Mouse (Mus musculus) kidney, adult 10 weeks (tissue): Measurements from ENCODE around the gene Olfr1230. TPM values are rescaled to one million over a fixed set of nuclear protein-coding genes. Genes with fewer than 3 reads are reported as not detected.

Experiments
- polyA plus RNA-seq: library from polyadenylated mRNA; stranded (reverse); fragments of 350-450 nt; fragmentation: Illumina TruSeq; extraction: RNeasy Lipid Tissue Mini Kit (QIAGEN cat#74804); gene quantifications from one replicate; pipeline ENCODE4 v1.2.3, GENCODE M21; 2014; ENCODE audit warnings: low read depth, low replicate concordance

Olfr1230 gene
- not detected for polyA plus RNA-seq

GRCm38 (mm10) chr2:89297168-89297567 lies at the start of gene Olfr1230:
Gene Olfr1230 (minus strand): TSS chr2:89297268.

DNA sequence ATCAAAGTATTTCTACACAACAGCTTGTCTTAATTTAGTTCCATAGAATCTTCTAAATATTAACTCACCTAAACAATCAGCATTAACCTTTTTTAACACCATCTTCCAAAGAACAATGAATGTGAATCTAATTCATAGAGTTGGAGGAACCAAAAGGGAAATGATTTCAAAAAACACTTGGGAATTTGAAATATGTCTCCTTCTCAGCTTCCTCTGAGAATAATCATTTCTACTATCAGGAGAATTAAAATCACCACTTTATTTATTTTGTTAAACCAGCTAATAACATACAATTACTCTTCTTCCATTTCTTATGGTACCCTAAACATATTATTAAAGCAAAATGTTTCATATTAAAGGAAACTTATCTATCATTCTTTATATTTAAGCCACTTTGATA lies 45.2 kb upstream of the Olfr1230 start, which contains the start of gene Olfr1233:
Gene Olfr1233 (minus strand): TSS at position 101 of the 400 bp plus-strand sequence.

DNA sequence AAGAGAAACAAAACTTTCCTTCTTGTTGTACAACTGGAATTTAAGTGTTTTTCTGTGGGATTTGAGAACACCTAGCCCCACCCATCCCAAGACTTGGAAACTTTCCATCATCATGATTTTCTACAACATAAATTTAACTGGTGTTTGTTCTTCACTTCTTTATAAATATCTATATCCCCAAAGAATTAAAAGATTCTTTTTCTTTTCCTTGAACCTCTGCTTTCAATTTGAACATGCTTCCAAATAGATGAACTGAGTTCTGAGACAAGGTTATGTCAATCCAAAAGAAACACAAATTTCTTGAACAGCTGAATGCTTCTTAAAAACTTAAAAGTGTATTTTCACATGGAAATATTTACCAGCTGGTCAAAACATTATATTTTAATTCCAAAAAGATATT lies 32.5 kb upstream of the Olfr1230 start, which contains the start of gene Olfr1232:
Gene Olfr1232 (minus strand): TSS at position 101 of the 400 bp plus-strand sequence.

DNA sequence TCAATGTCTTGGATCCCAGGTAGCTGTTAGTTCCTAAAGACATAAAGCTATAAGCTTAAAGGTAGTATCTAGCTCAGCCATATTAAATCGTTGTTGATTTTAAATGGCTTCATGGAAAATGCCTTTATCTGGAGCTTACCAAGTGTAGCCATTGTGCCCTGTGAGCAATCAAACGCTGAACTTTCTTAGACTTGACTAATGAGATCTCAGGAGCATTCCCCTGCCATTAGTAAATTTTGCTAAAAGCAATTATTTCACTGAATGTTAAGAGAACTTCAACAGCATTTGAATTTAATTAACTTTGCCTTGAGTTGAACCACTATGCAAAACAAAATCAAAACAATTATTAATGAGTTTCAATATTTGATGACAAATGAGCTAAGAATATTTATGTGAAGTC lies 9.9 kb upstream of the Olfr1230 start, which contains the start of gene Olfr1231:
Gene Olfr1231 (minus strand): TSS at position 101 of the 400 bp plus-strand sequence.

GRCm38 (mm10) chr2:89287914-89288313 lies 9.2 kb downstream of the Olfr1230 start, which contains the start of gene Olfr1229:
Gene Olfr1229 (minus strand): TSS chr2:89288014.

DNA sequence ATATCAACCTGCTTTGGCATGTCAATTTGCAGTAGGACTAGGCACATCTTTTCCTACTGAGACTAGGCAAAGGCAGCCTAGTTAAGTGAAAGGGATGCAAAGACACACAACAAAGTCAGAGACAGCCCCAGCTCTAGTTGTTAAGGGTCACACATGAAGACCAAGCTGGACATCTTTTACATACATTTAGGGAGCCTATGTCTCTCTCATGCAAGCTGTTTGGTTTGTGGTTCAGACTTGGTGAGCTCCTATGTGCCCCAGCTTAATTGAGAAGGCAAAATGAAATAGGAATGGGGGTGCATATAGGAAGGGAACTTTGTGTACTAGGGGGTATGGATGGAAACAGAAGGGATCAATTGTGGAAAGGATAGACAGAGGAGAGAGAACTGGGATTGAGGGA lies 43.1 kb downstream of the Olfr1230 start, which contains the start of gene Olfr1228:
Gene Olfr1228 (minus strand): TSS at position 101 of the 400 bp plus-strand sequence.

Other genes with a start within 250 kb of the Olfr1230 start
- not detected for gene Olfr1218, start 236.1 kb downstream of the Olfr1230 start, polyA plus RNA-seq
- not detected for gene Olfr1219, start 213.8 kb downstream of the Olfr1230 start, polyA plus RNA-seq
- not detected for gene Olfr1220, start 190.4 kb downstream of the Olfr1230 start, polyA plus RNA-seq
- gene Olfr1221, start 180.0 kb downstream of the Olfr1230 start, polyA plus RNA-seq: not detected
- gene Olfr1222, start 164.2 kb downstream of the Olfr1230 start, polyA plus RNA-seq: not detected
- gene Olfr1223, start 145.7 kb downstream of the Olfr1230 start, polyA plus RNA-seq: not detected
- not detected for gene Olfr1224-ps1, start 133.2 kb downstream of the Olfr1230 start, polyA plus RNA-seq
- not detected for gene Olfr1225, start 122.6 kb downstream of the Olfr1230 start, polyA plus RNA-seq
- gene Olfr1226, start 97.2 kb downstream of the Olfr1230 start, polyA plus RNA-seq: not detected
- gene Olfr1228, start 43.2 kb downstream of the Olfr1230 start, polyA plus RNA-seq: not detected
- gene Olfr1229, start 9.3 kb downstream of the Olfr1230 start, polyA plus RNA-seq: not detected
- not detected for gene Olfr1231, start 9.8 kb upstream of the Olfr1230 start, polyA plus RNA-seq
- not detected for gene Olfr1232, start 32.4 kb upstream of the Olfr1230 start, polyA plus RNA-seq
- not detected for gene Olfr1233, start 45.1 kb upstream of the Olfr1230 start, polyA plus RNA-seq
- gene Olfr1234, start 67.6 kb upstream of the Olfr1230 start, polyA plus RNA-seq: not detected
- not detected for gene Olfr1238, start 112.4 kb upstream of the Olfr1230 start, polyA plus RNA-seq
- gene Olfr1239, start 123.1 kb upstream of the Olfr1230 start, polyA plus RNA-seq: not detected
- gene Olfr1240, start 145.7 kb upstream of the Olfr1230 start, polyA plus RNA-seq: not detected
- gene Olfr1241, start 189.9 kb upstream of the Olfr1230 start, polyA plus RNA-seq: not detected
- not detected for gene Olfr1242, start 201.1 kb upstream of the Olfr1230 start, polyA plus RNA-seq
- not detected for gene Olfr1243, start 234.2 kb upstream of the Olfr1230 start, polyA plus RNA-seq